Mouse (Mus musculus): ENCODE results near the gene Sergef.

The Sergef gene

GRCm38 (mm10) chr7:46492134-46492678 is 147.4 kb downstream of the Sergef start:
- no peak for DNase-seq

GRCm38 (mm10) chr7:46487354-46487753 is 152.3 kb downstream of the Sergef start:
- DNase-seq = no peak

GRCm38 (mm10) chr7:46486761-46487160 is 152.8 kb downstream of the Sergef start:
- DNase-seq = no peak

GRCm38 (mm10) chr7:46484223-46484622 is 155.4 kb downstream of the Sergef start:
- no peak for DNase-seq

- no peak for DNase-seq
These were observed 156.6 kb downstream of the Sergef start for GRCm38 (mm10) chr7:46483050-46483449.

GRCm38 (mm10) chr7:46482099-46482531 is 157.5 kb downstream of the Sergef start:
- DNase-seq = no peak

GRCm38 (mm10) chr7:46479793-46480192 is 159.8 kb downstream of the Sergef start:
- DNase-seq = no peak

GRCm38 (mm10) chr7:46477456-46477855 is 162.2 kb downstream of the Sergef start:
- DNase-seq = no peak

- no peak for DNase-seq
These were observed 164.1 kb downstream of the Sergef start for GRCm38 (mm10) chr7:46475464-46475863.

GRCm38 (mm10) chr7:46473141-46473540 is 166.5 kb downstream of the Sergef start:
- DNase-seq = no peak

GRCm38 (mm10) chr7:46471054-46471737 is 168.4 kb downstream of the Sergef start:
- no peak for DNase-seq

- DNase-seq = no peak
These were observed 170.1 kb downstream of the Sergef start for GRCm38 (mm10) chr7:46469542-46469941.

GRCm38 (mm10) chr7:46466422-46466981 is 173.1 kb downstream of the Sergef start:
- no peak for DNase-seq

GRCm38 (mm10) chr7:46463136-46463535 is 176.5 kb downstream of the Sergef start:
- DNase-seq = no peak

- no peak for DNase-seq
These were observed 177.3 kb downstream of the Sergef start for GRCm38 (mm10) chr7:46462287-46462686.

- no peak for DNase-seq
These were observed 179.9 kb downstream of the Sergef start for GRCm38 (mm10) chr7:46459605-46460245.

GRCm38 (mm10) chr7:46459200-46459599 is 180.4 kb downstream of the Sergef start:
- DNase-seq = no peak

GRCm38 (mm10) chr7:46457889-46458288 is 181.7 kb downstream of the Sergef start:
- no peak for DNase-seq

- no peak for DNase-seq
These were observed 185.5 kb downstream of the Sergef start for GRCm38 (mm10) chr7:46453930-46454679.

- no peak for DNase-seq
These were observed 190.5 kb downstream of the Sergef start for GRCm38 (mm10) chr7:46448922-46449645.

- no peak for DNase-seq
These were observed 192.0 kb downstream of the Sergef start for GRCm38 (mm10) chr7:46447473-46448165.

- no peak for DNase-seq
These were observed 193.7 kb downstream of the Sergef start for GRCm38 (mm10) chr7:46445896-46446295.
